ENCODE assay signal across 21 mouse cellular contexts in genomic region chr2:144694923-144695322, GRCm38 (mm10).
"Had no signal": no experiment of that assay in that cellular context is flagged by ENCODE, and none has a peak within 500 bp of the region (broad histone marks: within the 10 kb centered on the region; RNA-seq: fewer than 3 reads in every experiment).

No protein-coding gene starts in this region.

- H3K27ac ChIP-seq: kidney, postnatal 0 days; layer of hippocampus, adult 2 months; limb, embryonic 10.5 days; limb, embryonic 13.5 days; lung, embryonic 15.5 days; midbrain, embryonic 12.5 days; midbrain, embryonic 15.5 days; neural tube, embryonic 12.5 days; neural tube, embryonic 15.5 days; stomach, embryonic 15.5 days had no signal

- H3K27me3 ChIP-seq: limb, embryonic 13.5 days; lung, embryonic 15.5 days; midbrain, embryonic 12.5 days; midbrain, embryonic 15.5 days; neural tube, embryonic 12.5 days; neural tube, embryonic 15.5 days; stomach, embryonic 15.5 days had no signal

- H3K4me2 ChIP-seq: limb, embryonic 13.5 days; lung, embryonic 15.5 days; midbrain, embryonic 12.5 days; midbrain, embryonic 15.5 days; neural tube, embryonic 12.5 days; neural tube, embryonic 15.5 days; stomach, embryonic 15.5 days had no signal

- DNase-seq: kidney, adult 18-20 months; kidney, adult 9 months; kidney, postnatal 25 days; layer of hippocampus, adult 9-11 months; lung, adult 18-20 months; lung, postnatal 10 days; lung, postnatal 36 days; retina, postnatal 1 day; right cerebral cortex, postnatal 25 days; spleen, adult 18-20 months; thymus, postnatal 25 days had no signal

- H3K4me1 ChIP-seq: limb, embryonic 10.5 days; limb, embryonic 13.5 days; lung, embryonic 15.5 days; midbrain, embryonic 12.5 days; midbrain, embryonic 15.5 days; neural tube, embryonic 12.5 days; neural tube, embryonic 15.5 days; stomach, embryonic 15.5 days had no signal

- ATAC-seq: midbrain, embryonic 15.5 days had no signal

- H3K4me3 ChIP-seq: layer of hippocampus, adult 2 months; limb, embryonic 10.5 days; limb, embryonic 13.5 days; lung, embryonic 15.5 days; midbrain, embryonic 12.5 days; midbrain, embryonic 15.5 days; neural tube, embryonic 12.5 days; neural tube, embryonic 15.5 days; stomach, embryonic 15.5 days had no signal

- H3K9ac ChIP-seq: limb, embryonic 13.5 days; lung, embryonic 15.5 days; midbrain, embryonic 12.5 days; midbrain, embryonic 15.5 days; neural tube, embryonic 12.5 days; neural tube, embryonic 15.5 days; stomach, embryonic 15.5 days had no signal

- H3K36me3 ChIP-seq: limb, embryonic 10.5 days; limb, embryonic 13.5 days; lung, embryonic 15.5 days; midbrain, embryonic 12.5 days; midbrain, embryonic 15.5 days; neural tube, embryonic 12.5 days; neural tube, embryonic 15.5 days; stomach, embryonic 15.5 days had no signal

- H3K9me3 ChIP-seq: limb, embryonic 10.5 days; limb, embryonic 13.5 days; lung, embryonic 15.5 days; midbrain, embryonic 12.5 days; midbrain, embryonic 15.5 days; neural tube, embryonic 12.5 days; neural tube, embryonic 15.5 days; stomach, embryonic 15.5 days had no signal
